Mouse (Mus musculus) left cerebral cortex, adult 8-10 months (tissue): ENCODE data around the gene Hnrnpul1. TPM values are rescaled to one million over a fixed set of nuclear protein-coding genes. Genes with fewer than 3 reads are reported as not detected.
"Not testable (repeated sequence)": the region's sequence is repeated elsewhere in the genome, so short reads cannot be mapped to it uniquely, and the experiment has no call there.

Source experiments
- DNase-seq, 2 experiments: peaks; one replicate each; pipeline ENCODE4 v3.0.0; 2022; ENCODE audit warnings: low spot score in 2 of 2
- total RNA-seq, 4 experiments: library from RNA; stranded (reverse); gene quantifications; 2 replicates each; pipeline ENCODE4 v1.2.4; 2022

Hnrnpul1 gene
- total RNA-seq, 4 experiments from 2014 or later, result 102 to 118 (median 109) TPM

GRCm38 (mm10) chr7:25780753-25781152 lies 26.2 kb upstream of the Hnrnpul1 start:
- no peak for DNase-seq

GRCm38 (mm10) chr7:25780021-25780420 lies 25.5 kb upstream of the Hnrnpul1 start:
- no peak for DNase-seq

GRCm38 (mm10) chr7:25768229-25768628 lies 13.7 kb upstream of the Hnrnpul1 start:
- DNase-seq, result no peak

GRCm38 (mm10) chr7:25766108-25766507 lies 11.6 kb upstream of the Hnrnpul1 start:
- no peak for DNase-seq

- DNase-seq, result no peak
Measured at GRCm38 (mm10) chr7:25764221-25764620, 9.7 kb upstream of the Hnrnpul1 start.

GRCm38 (mm10) chr7:25763678-25764077 lies 9.1 kb upstream of the Hnrnpul1 start:
- no peak for DNase-seq

GRCm38 (mm10) chr7:25761354-25761753 lies 6.8 kb upstream of the Hnrnpul1 start:
- no peak for DNase-seq

GRCm38 (mm10) chr7:25756011-25756410 lies 1.5 kb upstream of the Hnrnpul1 start:
- peak; percentile 81 to 88 for DNase-seq

- DNase-seq, result no peak
Measured at GRCm38 (mm10) chr7:25755468-25755833, 894 bp upstream of the Hnrnpul1 start.

GRCm38 (mm10) chr7:25754439-25754737 lies 169 bp downstream of the Hnrnpul1 start:
- no peak for DNase-seq

GRCm38 (mm10) chr7:25753643-25754438 lies 716 bp downstream of the Hnrnpul1 start:
- no peak for DNase-seq

GRCm38 (mm10) chr7:25753076-25753475 lies 1.5 kb downstream of the Hnrnpul1 start:
- DNase-seq, result no peak

- DNase-seq, result no peak
Measured at GRCm38 (mm10) chr7:25746844-25747243, 7.7 kb downstream of the Hnrnpul1 start.

- no peak for DNase-seq
Measured at GRCm38 (mm10) chr7:25738277-25738676, 16.3 kb downstream of the Hnrnpul1 start.

- DNase-seq, result no peak
Measured at GRCm38 (mm10) chr7:25736920-25737319, 17.6 kb downstream of the Hnrnpul1 start.

- DNase-seq, result no peak
Measured at GRCm38 (mm10) chr7:25734991-25735390, 19.6 kb downstream of the Hnrnpul1 start.

GRCm38 (mm10) chr7:25731294-25732055 lies 23.1 kb downstream of the Hnrnpul1 start:
- DNase-seq, result no peak

- DNase-seq, result no peak
Measured at GRCm38 (mm10) chr7:25729862-25730261, 24.7 kb downstream of the Hnrnpul1 start.

- DNase-seq, result no peak
Measured at GRCm38 (mm10) chr7:25729396-25729795, 25.2 kb downstream of the Hnrnpul1 start.

- no peak for DNase-seq
Measured at GRCm38 (mm10) chr7:25727800-25728199, 26.8 kb downstream of the Hnrnpul1 start.

- no peak for DNase-seq
Measured at GRCm38 (mm10) chr7:25725886-25726285, 28.7 kb downstream of the Hnrnpul1 start.

GRCm38 (mm10) chr7:25721776-25722175 lies 32.8 kb downstream of the Hnrnpul1 start:
- not testable (repeated sequence) for DNase-seq

GRCm38 (mm10) chr7:25720760-25721159 lies 33.8 kb downstream of the Hnrnpul1 start:
- DNase-seq, result no peak
